Mouse (Mus musculus): ENCODE measurements around the gene Hipk2.

Hipk2 gene

GRCm38 (mm10) chr6:38867291-38867690 is 8.7 kb downstream of the Hipk2 start:
- DNase-seq (ENCODE audit: low spot score in 2 of 2): no peak

GRCm38 (mm10) chr6:38866761-38867160 is 9.2 kb downstream of the Hipk2 start:
- DNase-seq (ENCODE audit: low spot score in 2 of 2): no peak

DNA sequence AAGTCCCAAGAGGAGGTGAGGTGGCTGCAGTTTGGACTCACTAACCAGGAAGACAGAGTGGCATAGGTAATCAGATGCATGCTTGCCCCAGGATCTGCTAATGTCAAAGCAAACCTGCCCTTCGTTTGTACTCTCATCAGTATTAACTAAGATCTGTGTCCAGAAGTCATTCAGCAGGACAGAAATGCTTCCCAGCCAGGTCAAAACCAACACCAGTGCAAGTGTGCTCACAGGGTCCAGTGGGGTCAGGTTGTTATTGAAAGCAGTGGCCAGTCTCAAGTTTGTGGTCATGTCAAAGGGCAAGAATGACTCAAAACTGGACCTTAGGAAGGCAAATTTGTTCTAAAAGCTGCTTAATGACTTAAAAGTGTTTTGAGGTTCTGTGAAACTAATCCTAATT is 9.6 kb downstream of the Hipk2 start:
- no peak for DNase-seq (ENCODE audit: low spot score in 2 of 2)

DNA sequence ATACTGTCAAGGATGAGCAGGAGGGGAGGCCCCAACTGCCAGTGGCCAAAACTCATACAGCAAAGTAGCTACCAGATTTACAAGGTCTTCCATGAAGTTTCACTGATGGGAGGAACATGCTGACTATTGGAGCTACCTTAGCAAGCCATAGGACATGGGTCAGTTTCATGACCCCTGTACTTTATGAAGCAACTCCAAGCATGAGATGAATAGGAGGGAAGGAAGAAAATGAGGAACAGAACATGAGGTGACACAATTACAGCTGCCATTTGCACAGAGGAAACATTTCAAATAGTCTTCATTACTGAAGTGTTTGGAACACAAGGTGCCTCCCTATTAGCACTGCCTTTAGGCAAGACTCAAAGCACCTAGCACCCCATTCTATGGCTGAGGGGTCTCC is 10.2 kb downstream of the Hipk2 start:
- DNase-seq (ENCODE audit: low spot score in 2 of 2): no peak

DNA sequence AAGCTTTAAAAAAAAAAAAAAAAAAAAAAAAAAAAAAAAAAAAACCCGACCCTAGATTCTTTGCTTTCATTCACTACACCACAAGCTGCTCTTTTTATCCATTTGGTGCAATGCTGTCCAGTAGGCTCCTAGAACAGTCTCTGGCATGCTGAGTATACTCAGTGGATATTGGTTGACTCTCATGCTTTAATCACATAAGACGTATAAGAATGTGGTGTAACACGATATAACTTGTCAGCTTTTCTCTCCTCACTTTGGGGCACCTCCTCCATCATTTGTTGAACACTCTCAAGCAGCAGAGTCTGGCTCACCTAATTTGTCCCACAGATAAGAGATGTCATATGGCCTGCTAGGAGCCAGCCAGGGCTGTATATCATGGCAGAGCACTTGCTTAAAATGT is 12.4 kb downstream of the Hipk2 start:
- DNase-seq (ENCODE audit: low spot score in 2 of 2): no peak

DNA sequence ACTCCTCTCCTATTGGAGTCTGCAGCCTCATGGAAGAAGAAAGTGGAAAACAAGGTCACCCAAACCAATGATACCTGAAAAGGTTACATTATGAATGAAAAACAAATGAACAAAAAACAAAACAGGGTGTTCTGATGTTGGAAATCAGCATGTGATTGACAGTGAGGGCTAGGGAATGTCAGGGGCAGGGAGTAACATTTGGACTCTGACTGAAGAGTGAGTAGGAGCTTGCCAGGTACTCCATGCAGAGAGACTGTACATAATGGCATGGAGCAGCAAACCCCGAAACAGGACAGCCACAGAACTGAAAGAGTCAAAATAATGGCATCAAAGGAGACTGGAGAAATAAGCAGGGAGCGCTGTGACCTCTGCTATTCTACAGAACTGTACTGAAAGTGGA is 15.7 kb downstream of the Hipk2 start:
- no peak for DNase-seq (ENCODE audit: low spot score in 2 of 2)

DNA sequence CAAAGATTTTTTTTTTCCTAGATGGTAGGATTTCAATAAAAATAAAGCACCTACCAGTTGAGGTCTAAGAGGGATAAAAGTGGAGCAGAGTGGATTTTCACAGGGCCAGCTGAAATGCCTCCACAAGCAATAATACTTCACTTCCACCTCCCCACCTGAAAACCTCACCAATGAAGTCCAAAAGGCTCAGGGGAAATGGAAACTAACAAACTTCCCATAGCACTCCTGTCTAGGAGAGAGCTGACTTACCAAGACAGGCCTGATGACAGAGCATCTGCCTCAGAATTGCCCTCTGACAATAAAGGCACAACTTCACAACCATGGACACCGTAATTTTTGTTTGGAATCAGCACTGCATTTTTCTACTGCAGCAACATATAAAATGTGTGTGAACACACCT is 16.1 kb downstream of the Hipk2 start:
- no peak for DNase-seq (ENCODE audit: low spot score in 2 of 2)

DNA sequence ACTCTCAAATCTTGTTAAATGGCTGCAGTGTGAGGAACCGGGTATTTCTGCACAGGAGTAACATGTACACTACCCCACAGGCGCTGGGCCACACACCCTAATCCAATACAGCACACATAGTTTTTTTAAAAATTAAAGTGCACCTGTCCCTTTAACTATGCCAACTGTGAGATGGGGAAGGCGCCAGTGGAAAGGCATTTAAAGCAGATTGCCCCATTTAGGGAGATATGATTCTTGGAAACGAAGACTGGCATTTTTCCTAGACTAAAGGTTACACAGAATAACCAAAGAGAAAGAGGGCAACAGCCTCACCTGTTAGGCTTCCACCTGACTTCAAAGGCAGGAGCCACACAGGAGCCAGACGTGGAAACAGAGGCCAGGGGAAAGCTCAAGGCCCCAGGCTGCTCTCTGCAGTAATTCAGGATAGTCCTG is 22.4 kb downstream of the Hipk2 start:
- DNase-seq (ENCODE audit: low spot score in 2 of 2): no peak

DNA sequence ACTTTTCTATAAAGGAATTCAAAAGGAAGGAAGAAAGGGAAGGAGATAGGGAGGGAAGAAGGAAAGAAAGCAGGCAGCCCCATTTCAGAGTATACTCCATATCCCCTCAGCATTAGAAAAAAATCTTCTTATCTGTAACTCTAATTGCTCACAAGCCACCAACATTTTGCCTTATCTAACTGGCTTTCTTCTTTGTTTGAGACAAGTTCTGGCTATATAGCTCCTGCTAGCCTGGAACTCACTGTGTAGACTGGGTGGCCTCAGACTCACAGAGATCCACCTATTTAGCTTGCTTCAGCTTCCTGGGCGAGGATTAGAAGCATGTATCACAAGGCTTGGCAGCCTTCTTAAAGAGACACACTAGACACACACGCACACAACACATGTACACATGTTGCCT is 24.2 kb downstream of the Hipk2 start:
- DNase-seq (ENCODE audit: low spot score in 2 of 2): no peak

- DNase-seq (ENCODE audit: low spot score in 2 of 2): no peak
These were observed 25.2 kb downstream of the Hipk2 start for GRCm38 (mm10) chr6:38850715-38851259.

DNA sequence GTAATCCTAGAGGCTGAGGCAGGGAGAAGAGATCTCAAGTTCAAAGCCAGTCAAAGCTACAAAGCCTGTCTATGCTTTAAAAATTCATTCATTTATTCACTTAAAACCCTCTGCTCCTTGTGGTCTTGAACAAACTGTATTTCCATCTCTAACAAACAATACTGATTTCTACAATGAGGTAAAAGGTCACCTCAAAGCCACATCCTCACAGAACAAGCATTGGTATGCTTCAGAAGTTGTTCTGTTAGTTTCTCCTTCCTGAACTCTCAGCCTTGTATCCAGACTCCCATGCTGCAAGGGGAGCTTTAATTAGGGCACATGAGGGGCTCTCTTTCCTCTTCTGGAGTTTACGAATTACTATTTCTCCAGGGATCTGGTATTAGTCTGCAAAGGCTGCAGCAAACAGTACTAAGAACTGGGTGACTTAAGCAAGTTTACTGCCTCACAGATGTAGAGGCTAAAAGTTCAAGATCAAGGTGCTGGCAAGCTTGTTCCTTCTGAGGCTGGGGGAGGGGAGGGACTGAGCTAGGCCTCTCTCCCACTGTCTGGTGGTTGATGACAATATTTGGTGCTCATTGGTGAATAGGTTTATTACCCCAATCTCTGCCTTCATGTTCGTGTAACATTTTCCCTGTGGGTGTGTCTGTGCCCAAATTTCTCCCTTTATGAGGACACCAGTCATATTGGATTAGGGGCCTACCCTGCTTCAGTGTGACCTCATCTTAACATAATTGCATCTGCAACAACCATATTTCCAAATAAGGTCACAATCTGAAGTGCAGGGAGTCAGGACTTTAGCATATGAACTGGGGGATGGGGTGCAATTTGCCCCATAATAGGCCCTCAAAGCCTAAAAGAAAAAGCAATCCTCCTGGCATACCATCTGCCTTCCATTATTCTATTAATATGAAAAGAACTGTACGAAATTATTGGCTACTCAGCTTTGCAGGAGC is 27.7 kb downstream of the Hipk2 start:
- no peak for DNase-seq (ENCODE audit: low spot score in 2 of 2)

GRCm38 (mm10) chr6:38847447-38847846 is 28.5 kb downstream of the Hipk2 start:
- no peak for DNase-seq (ENCODE audit: low spot score in 2 of 2)

DNA sequence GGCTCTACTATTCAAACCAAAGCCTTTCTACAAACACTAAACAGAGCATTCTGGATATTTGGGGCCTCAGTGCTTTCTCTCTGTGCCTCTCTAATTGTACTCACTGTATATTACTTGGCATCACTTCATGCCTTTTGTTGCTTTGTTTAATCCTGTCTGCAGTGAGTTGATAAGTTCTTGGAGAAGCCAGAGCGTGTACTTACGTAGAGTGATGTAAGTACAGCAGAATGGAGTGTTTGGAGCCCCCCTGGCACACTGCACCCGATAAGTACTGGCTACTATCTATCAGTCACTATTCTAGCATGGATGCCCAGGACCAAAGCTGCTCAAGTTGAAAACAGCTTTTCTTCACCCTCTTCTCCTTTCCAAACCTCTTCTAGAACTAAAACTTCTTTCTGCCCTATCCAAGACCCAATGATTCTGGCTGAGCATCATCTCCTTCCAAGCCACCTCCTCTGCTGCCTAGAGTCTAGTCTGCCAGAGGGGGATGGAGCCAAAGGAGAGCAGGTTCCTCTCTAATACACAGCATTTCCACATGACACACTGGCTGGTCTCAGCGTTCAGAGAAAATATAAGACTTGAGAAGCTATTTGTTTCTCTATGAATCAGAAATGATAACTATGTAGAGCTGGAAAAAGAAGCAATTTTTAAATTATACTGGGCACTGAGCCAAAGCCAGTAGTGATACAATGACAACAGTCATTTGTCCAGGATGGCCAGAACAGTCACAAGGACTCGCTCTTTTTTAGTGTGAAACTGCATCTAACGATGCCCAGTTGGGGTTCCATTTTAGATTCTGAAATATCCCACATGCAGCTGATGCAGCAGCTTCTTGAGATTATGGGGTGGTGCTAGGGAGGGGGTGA is 29.4 kb downstream of the Hipk2 start:
- no peak for DNase-seq (ENCODE audit: low spot score in 2 of 2)

DNA sequence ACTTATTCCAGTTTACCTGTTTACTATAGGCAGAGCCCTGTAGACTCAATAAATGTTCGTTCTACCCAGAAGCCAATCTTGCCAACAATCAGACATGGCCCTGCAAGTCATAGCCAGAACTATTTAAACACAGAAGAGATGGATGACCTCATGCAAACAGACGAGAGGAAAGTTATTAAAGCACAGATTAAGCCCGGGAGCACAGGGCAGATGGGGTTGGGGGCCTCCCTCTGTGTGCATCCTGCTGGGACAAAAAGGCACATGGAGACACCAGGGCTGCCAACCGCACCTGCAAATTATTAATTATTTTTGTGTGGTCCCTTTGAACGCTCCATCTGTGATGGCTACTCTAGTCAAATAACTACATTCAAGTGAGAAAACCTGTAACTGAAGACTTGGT is 30.1 kb downstream of the Hipk2 start:
- DNase-seq (ENCODE audit: low spot score in 2 of 2): no peak

GRCm38 (mm10) chr6:38845117-38845516 is 30.8 kb downstream of the Hipk2 start:
- no peak for DNase-seq (ENCODE audit: low spot score in 2 of 2)

DNA sequence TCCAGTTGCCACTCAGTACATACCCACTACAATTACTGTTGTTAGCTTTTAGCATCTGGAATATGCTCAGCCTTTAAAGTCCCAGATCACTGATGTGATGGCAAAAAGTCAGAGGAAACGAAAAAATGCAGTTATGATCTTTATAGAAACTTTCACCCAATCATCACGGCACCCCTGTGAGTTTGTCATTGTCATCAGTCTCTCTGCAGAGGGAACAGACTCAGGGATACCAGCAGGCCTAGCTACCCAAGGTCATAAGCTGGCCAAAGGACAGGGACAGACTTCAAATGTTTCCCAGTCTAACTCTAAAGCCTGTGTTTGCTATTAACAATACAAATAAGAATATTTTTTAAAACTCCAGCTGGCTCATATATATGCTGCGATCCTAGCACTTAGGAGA is 34.4 kb downstream of the Hipk2 start:
- DNase-seq (ENCODE audit: low spot score in 2 of 2): no peak

- no peak for DNase-seq (ENCODE audit: low spot score in 2 of 2)
These were observed 35.2 kb downstream of the Hipk2 start for GRCm38 (mm10) chr6:38840780-38841179.

- DNase-seq (ENCODE audit: low spot score in 2 of 2): no peak
These were observed 35.6 kb downstream of the Hipk2 start for GRCm38 (mm10) chr6:38840380-38840779.

DNA sequence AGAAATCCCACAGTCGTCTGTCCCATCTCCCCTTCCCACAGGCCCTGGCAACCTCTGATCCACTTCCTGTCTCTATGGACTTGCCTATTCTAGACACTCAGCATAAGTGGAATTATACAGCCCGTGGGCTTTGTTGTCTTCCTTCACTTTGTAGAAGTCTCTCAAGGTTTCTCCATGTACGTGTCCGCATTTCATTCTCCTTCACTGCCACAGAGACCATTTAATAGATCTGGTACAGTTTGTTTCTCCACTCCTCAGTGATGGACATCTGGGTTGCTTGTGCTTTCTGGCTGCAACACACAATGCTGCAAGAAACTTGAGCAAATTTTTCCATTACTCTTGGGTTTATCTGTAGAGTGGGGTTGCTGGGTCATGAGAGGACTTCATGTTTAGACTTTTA is 36.1 kb downstream of the Hipk2 start:
- DNase-seq (ENCODE audit: low spot score in 2 of 2): no peak

DNA sequence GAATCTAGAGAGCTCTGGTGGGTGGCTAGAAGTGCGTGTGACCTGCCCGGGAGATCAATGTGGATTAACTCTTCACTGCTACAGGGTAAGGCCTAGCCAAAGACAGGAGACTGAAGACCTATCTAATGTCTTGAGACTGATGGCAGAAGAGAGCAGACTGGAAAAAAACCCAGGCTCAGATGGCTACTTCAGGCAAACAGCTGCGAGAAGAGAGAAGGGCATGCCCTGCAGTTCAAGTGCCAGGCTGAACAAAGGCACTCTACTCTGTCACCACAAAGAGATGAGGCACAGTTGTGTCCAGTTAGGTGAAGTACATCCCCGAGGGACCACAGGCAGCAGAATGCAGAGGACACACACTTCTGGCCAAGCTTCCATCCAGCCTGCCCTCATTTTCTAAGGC is 37.9 kb downstream of the Hipk2 start:
- no peak for DNase-seq (ENCODE audit: low spot score in 2 of 2)

GRCm38 (mm10) chr6:38835217-38835616 is 40.7 kb downstream of the Hipk2 start:
- no peak for DNase-seq (ENCODE audit: low spot score in 2 of 2)

- no peak for DNase-seq (ENCODE audit: low spot score in 2 of 2)
These were observed 41.2 kb downstream of the Hipk2 start for GRCm38 (mm10) chr6:38834727-38835126.

Measured in frontal cortex, postnatal 14 days (tissue).